Mouse (Mus musculus) neural tube, embryonic 11.5 days (tissue): ENCODE data around the gene Zfp467. TPM values are rescaled to one million over a fixed set of nuclear protein-coding genes. Genes with fewer than 3 reads are reported as not detected.
A peak's percentile ranks its signal among the peaks of the same experiment; 100 is the strongest.

Experiments
- ATAC-seq: fragments of 200-750 bp; cut with Nextera tagmentation; 2 replicates; pipeline ENCODE4 v1.8.0; 2017; ENCODE audit warnings: moderate number of reproducible peaks, mild to moderate bottlenecking, moderate TSS enrichment, moderate library complexity; ENCODE audit not compliant: insufficient read depth, low FRiP score, low TSS enrichment
- DNase-seq: peaks from one replicate; pipeline ENCODE4 v3.0.0-alpha.2; 2015; ENCODE audit warnings: low spot score
- H3K27ac ChIP-seq: fragments of 300-500 bp; sonication (generic); 2 replicates; pipeline ENCODE4 v1.5.1; 2014; ENCODE audit warnings: low read depth, mild to moderate bottlenecking, low read length
- H3K27me3 ChIP-seq: fragments of 300-500 bp; sonication (generic); 2 replicates; pipeline ENCODE4 v1.6.1; 2014; ENCODE audit warnings: mild to moderate bottlenecking, low read length, mixed read lengths; ENCODE audit not compliant: control insufficient read depth, insufficient read depth
- H3K36me3 ChIP-seq: fragments of 300-500 bp; sonication (generic); 2 replicates; pipeline ENCODE4 v1.6.1; 2014; ENCODE audit warnings: mild to moderate bottlenecking, low read length, moderate library complexity, mixed read lengths; ENCODE audit not compliant: control insufficient read depth, insufficient read depth
- H3K4me1 ChIP-seq: fragments of 300-500 bp; sonication (generic); 2 replicates; pipeline ENCODE4 v1.6.1; 2014; ENCODE audit warnings: low read length, mixed read lengths; ENCODE audit not compliant: control insufficient read depth, insufficient read depth
- H3K4me2 ChIP-seq: fragments of 300-500 bp; sonication (generic); 2 replicates; pipeline ENCODE4 v1.6.1; 2014; ENCODE audit warnings: low read depth, mild to moderate bottlenecking, moderate library complexity
- H3K4me3 ChIP-seq: fragments of 300-500 bp; sonication (generic); 2 replicates; pipeline ENCODE4 v1.5.1; 2014; ENCODE audit warnings: low read depth, low read length
- H3K9ac ChIP-seq: fragments of 300-500 bp; sonication (generic); 2 replicates; pipeline ENCODE4 v1.6.1; 2014; ENCODE audit warnings: mild to moderate bottlenecking, low read length
- H3K9me3 ChIP-seq: fragments of 300-500 bp; sonication (generic); 2 replicates; pipeline ENCODE4 v1.6.1; 2016; ENCODE audit warnings: low read length; ENCODE audit not compliant: control insufficient read depth
- WGBS: fragments of 180-500 bp; shearing (Covaris S2); extraction: QIAGEN DNeasy Blood & Tissue Kit; methylation state at CpG from one replicate; pipeline ENCODE4 v1.1.7; 2014; 5-methylcytosine and 5-hydroxymethylcytosine counted together
- polyA plus RNA-seq: library from polyadenylated mRNA; unstranded; fragments of >200 nt; fragmentation: Nextera tagmentation; extraction: Ambion mirVana; gene quantifications from 2 replicates; pipeline ENCODE4 v1.2.1, GENCODE M21; 2014

Zfp467 gene
- polyA plus RNA-seq, 1 experiment from 2014 or later: 11.4 TPM

GRCm38 (mm10) chr6:48409726-48410343, 35.8 kb downstream of the Zfp467 start:
- no peaks in the 10 kb centered on the region for H3K9me3 ChIP-seq
- no peaks in the 10 kb centered on the region for H3K4me1 ChIP-seq
- ATAC-seq: no peak
- H3K36me3 ChIP-seq: peaks cover 40% of the 10 kb centered on the region
- no peak overlapping the region for H3K9ac ChIP-seq
- H3K4me3 ChIP-seq: no peak overlapping the region
- no peak overlapping the region for H3K27ac ChIP-seq
- no peak for DNase-seq
- 95% methylated on average over 4 of the region's 4 CpGs for WGBS
- no peaks in the 10 kb centered on the region for H3K27me3 ChIP-seq
- H3K4me2 ChIP-seq: no peak overlapping the region

- no peaks in the 10 kb centered on the region for H3K27me3 ChIP-seq
- no peaks in the 10 kb centered on the region for H3K9me3 ChIP-seq
- H3K36me3 ChIP-seq: peaks cover 17% of the 10 kb centered on the region
- no peak overlapping the region for H3K4me2 ChIP-seq
- ATAC-seq (no peak), DNase-seq (no peak)
- no peaks in the 10 kb centered on the region for H3K4me1 ChIP-seq
- WGBS: 94% methylated on average over 5 of the region's 5 CpGs
- H3K9ac ChIP-seq: no peak overlapping the region
- no peak overlapping the region for H3K27ac ChIP-seq
- no peak overlapping the region for H3K4me3 ChIP-seq
Observed at GRCm38 (mm10) chr6:48404071-48404470, 41.6 kb downstream of the Zfp467 start.

DNA sequence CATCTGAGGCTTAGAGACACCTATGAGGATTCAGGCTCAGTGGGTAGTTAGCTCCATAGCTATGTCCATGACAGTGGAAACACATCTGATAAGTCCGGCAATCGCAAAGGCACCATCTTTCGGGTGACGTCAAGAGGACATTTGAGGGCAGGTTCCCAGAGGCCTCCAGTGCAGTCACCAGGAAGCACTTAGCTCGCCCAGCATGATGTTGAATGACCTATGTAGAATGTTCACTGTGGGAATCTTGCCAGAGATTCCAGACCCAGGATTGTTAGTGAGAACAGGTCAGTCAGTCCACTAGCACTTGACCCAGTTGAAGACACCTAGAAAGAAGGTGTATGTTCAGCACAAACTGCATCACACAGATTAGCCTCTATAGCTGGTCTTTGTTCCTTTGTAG, 45.7 kb downstream of the Zfp467 start:
- no peak for DNase-seq
- Histone ChIP-seq H3K4me1 (peaks cover 8% of the 10 kb centered on the region), H3K9me3 (no peaks in the 10 kb centered on the region), H3K36me3 (no peaks in the 10 kb centered on the region), H3K4me2 (no peak overlapping the region), H3K9ac (no peak overlapping the region), H3K4me3 (no peak overlapping the region), H3K27ac (no peak overlapping the region), H3K27me3 (no peaks in the 10 kb centered on the region)
- ATAC-seq: no peak
- 93% methylated on average over 5 of the region's 5 CpGs for WGBS

- Histone ChIP-seq H3K36me3 (no peaks in the 10 kb centered on the region), H3K9me3 (no peaks in the 10 kb centered on the region), H3K27me3 (no peaks in the 10 kb centered on the region), H3K27ac (no peak overlapping the region), H3K4me3 (no peak overlapping the region), H3K4me1 (peaks cover 8% of the 10 kb centered on the region), H3K9ac (no peak overlapping the region), H3K4me2 (no peak overlapping the region)
- DNase-seq (peak; percentile 25), ATAC-seq (no peak)
- WGBS: 66% methylated on average over 4 of the region's 4 CpGs
Observed at GRCm38 (mm10) chr6:48397336-48397735, 48.3 kb downstream of the Zfp467 start.

GRCm38 (mm10) chr6:48396686-48397085, 48.9 kb downstream of the Zfp467 start:
- H3K4me3 ChIP-seq: peak overlapping the region; percentile 67
- H3K9ac ChIP-seq: no peak overlapping the region; the same call in 1 of the 2 replicates
- H3K27ac ChIP-seq: no peak overlapping the region
- peaks cover 8% of the 10 kb centered on the region for H3K4me1 ChIP-seq
- no peaks in the 10 kb centered on the region for H3K36me3 ChIP-seq
- ATAC-seq (no peak), DNase-seq (no peak)
- H3K27me3 ChIP-seq: no peaks in the 10 kb centered on the region
- no peaks in the 10 kb centered on the region for H3K9me3 ChIP-seq
- no peak overlapping the region; the same call in 1 of the 2 replicates for H3K4me2 ChIP-seq
- 90% methylated on average over 1 of the region's 1 CpGs for WGBS

DNA sequence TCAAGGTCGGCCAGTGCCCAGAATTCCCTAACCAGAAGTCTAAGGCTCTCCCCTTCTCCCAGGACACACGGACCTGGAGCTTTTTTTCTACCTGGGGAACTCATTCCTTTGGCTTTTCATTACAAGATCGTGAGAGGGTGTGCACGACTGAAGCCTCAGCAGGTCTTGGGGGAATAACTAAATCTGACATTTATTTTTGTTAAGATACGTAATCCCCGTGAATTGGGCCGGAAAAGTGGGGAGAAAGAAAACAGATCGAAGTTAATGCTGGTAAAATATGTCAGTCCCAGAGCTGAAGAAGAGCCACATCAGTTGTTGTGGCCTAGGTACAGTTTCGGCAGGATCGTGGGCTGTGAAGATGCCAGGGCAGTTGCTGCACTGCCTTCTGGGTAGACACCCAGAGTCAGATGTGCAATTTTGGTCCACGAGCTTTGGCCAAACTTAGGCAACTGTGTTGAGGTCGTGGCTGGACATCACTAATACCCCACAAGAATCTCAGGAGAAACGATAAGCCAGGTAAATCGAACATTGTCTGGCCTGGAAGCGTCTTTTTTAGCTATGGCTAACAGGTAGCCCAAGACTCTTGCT, 49.5 kb downstream of the Zfp467 start:
- H3K4me1 ChIP-seq: peaks cover 8% of the 10 kb centered on the region
- no peak for ATAC-seq
- H3K27ac ChIP-seq: peak overlapping the region; percentile 36; the same call in 1 of the 2 replicates
- 35% methylated on average over 15 of the region's 15 CpGs for WGBS
- H3K4me3 ChIP-seq: peak overlapping the region; percentile 67
- no peaks in the 10 kb centered on the region for H3K9me3 ChIP-seq
- H3K9ac ChIP-seq: peak overlapping the region; percentile 82
- peak overlapping the region; percentile 70 for H3K4me2 ChIP-seq
- H3K36me3 ChIP-seq: no peaks in the 10 kb centered on the region
- DNase-seq: no peak
- H3K27me3 ChIP-seq: no peaks in the 10 kb centered on the region

DNA sequence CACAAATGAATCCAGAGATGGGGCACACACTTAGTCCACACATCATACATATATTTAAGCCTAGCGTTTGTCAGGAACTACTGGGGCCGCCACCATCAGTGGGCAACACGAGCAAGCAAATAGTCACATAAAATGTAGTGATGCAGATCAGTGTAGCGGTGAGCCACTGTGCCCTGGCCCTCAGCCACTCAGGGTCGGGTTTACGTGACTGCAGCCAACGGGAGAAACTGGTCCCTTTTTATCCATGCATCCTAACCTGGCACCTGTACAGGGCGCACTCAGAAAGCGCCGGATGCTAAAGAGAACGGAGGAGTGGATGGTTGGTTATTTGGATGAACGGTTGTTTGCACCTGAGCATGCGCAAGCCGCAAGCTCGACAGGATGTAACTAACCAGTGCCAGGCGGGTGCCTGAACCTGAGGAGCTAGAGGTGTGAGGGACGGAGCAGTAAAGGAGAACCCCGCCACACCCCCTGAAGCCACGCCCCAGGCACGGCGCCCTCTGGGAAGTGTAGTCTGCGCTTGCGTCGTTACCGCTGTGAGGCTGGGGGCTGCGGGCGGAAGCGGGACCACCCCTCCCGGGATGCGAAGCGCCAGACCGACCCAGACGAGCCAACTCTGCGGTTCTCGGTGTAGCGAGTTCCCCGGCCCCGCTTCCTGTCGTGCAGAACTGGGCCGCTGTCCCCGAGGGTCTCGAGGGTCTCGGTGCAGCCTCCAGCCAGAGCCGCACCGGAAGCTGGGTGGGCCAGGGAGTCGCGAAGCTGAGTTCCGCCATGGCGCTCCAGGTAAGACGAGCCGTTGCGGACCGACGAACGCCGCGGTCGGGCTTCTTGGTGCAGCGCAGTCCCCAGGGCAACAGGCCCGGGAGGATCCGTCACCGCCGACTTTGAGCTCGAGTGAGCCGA, 50.3 kb downstream of the Zfp467 start, which contains the start of gene Krba1:
Gene Krba1 (plus strand): TSS at position 482 of the 903 bp plus-strand sequence.
- peak; percentile 94 for ATAC-seq
- H3K9ac ChIP-seq: peak within 1 kb of the TSS; percentile 82
- H3K4me1 ChIP-seq: peaks cover 8% of the 10 kb centered on the region
- H3K4me3 ChIP-seq: peak within 1 kb of the TSS; percentile 67
- peak within 1 kb of the TSS; percentile 70 for H3K4me2 ChIP-seq
- 1% methylated on average over 61 of the region's 65 CpGs for WGBS
- DNase-seq: peak; percentile 89
- no peaks in the 10 kb centered on the region for H3K27me3 ChIP-seq
- no peaks in the 10 kb centered on the region for H3K9me3 ChIP-seq
- peak within 1 kb of the TSS; percentile 36; the same call in 1 of the 2 replicates for H3K27ac ChIP-seq
- H3K36me3 ChIP-seq: no peaks in the 10 kb centered on the region

DNA sequence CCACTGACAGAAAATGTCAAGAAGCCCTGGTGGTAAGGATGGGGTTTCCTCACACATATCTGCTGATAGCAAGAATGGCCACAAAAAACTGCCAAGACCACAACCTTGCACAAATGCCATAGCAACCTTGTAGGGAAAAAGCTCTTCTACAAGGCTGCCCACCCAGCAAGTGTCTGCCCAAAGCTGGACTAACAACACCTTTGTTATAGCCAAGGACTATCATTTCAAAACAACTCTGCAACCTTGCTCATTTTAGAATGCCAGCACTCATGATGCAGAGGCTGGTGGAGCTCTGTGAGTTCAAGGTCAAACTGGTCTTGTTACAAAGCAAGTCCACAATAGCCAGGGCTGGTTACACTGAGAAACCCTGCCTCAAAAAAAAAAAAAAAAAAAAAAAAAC, 51.8 kb downstream of the Zfp467 start:
- no peak for ATAC-seq
- peaks cover 8% of the 10 kb centered on the region for H3K4me1 ChIP-seq
- no peaks in the 10 kb centered on the region for H3K9me3 ChIP-seq
- no peaks in the 10 kb centered on the region for H3K27me3 ChIP-seq
- H3K4me3 ChIP-seq: no peak overlapping the region
- no peak overlapping the region for H3K9ac ChIP-seq
- H3K4me2 ChIP-seq: no peak overlapping the region
- no peaks in the 10 kb centered on the region for H3K36me3 ChIP-seq
- no peak overlapping the region for H3K27ac ChIP-seq
- DNase-seq: no peak
